Mouse (Mus musculus) heart, adult 2 months (tissue): Measurements from ENCODE around the gene Ppard.

Experiments used
- EP300 ChIP-seq: fragments of 200-500 bp; IDR thresholded peaks from 2 replicates; pipeline ENCODE4 v1.6.1; 2011; ENCODE audit warnings: low read depth, low read length, control low read depth; ENCODE audit not compliant: insufficient read depth
- POLR2A ChIP-seq: fragments of 200-500 bp; IDR thresholded peaks from 2 replicates; pipeline ENCODE4 v1.6.1; 2011; ENCODE audit warnings: mild to moderate bottlenecking, low read depth, low read length, control low read depth; ENCODE audit not compliant: insufficient read depth

- TF ChIP-seq EP300 = no peak
- no peak for TF ChIP-seq POLR2A
These were observed 108.1 kb downstream of the Ppard start for GRCm38 (mm10) chr17:28340578-28340977.
